Mouse (Mus musculus) T-helper 2 cell (primary cell): ENCODE results near the gene Hoxb1.

Experiments
- in situ Hi-C: fragments of 300-600 bp; cut with MboI, MseI; formaldehyde crosslinking; loops from one replicate; pipeline ENCODE4 v1.15.1; 2025; ENCODE audit warnings: high pct_unique_total_duplicates

The Hoxb1 gene

DNA sequence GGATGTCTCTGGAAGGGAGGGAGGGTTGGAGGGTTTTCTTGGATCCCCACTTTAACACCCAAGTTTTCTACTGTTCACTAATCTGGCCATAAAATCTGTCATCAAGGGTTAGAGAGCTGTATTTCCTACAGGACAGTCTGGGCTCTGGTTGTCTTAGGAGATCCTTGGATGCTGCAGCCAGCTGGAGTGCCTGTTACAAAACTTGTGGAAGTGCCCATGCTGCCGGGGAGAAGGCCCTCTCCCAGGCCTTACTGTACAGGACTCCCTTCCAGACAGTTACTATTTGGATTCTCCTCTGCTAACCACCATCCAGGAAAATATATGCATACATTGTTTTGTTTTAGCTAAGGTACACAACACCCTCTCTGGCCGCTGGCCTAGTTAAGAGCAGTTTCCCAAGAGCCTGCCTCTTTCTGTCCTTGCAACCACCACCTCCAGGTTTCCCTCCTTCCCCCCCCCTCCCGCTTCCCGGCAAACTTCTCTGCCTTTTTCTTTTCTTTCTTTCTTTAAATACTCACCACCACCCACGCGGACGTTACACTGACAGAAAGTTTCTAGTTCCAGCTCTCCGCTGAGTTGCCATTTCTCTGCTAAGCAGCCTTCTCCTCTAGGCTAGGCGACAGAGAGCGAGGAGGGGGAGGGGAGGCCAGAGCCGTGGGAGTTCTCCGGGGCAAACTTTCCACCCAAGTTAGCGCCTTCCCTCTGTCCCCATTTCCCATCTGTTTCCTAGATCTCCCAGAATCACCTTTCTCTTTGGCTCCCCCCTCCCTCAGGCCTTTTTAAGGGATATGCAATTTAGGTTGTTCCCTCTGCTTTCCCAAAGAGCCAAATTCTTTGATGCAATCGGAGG is 15.8 kb upstream of the Hoxb1 start:
- in situ Hi-C loops: no loop called here

DNA sequence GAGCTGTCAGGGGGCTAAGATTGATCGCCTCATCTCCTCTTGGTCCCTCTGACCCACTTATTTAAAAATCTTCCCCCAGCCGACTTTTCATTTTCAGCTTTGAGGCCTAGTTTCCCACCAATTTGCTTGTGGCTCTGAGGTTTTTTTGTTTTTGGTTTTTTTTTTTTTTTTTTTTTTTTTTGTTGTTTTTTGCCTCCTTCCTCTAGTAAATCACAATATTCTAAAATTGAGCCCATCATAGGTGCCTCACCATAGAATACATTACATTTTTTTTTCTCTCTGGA is 15.3 kb upstream of the Hoxb1 start, which contains the start of gene Hoxb2:
Hoxb2 (plus strand) TSS at position 185 of the 284 bp plus-strand sequence.
- in situ Hi-C loops: no loop called here

DNA sequence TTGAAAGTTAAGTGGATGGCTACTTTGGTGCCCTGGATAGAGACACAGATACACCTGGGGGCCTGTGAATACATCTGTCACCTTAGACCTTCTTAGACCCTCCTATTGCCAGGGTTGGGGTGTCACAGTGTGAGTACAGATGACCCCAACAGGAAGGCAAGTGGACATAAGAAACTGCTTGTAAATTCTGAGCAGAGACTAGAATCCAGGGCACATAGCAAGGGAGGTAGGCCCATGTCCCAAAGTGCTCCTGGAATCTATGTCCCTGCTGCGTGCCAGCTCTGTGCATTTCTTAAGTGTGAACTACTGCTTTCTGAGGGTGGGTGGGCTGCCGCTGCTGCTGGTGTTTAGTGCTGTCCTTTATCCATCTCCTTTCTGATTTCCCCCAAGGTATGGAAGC is 14.8 kb upstream of the Hoxb1 start:
- in situ Hi-C loops: no loop called here

DNA sequence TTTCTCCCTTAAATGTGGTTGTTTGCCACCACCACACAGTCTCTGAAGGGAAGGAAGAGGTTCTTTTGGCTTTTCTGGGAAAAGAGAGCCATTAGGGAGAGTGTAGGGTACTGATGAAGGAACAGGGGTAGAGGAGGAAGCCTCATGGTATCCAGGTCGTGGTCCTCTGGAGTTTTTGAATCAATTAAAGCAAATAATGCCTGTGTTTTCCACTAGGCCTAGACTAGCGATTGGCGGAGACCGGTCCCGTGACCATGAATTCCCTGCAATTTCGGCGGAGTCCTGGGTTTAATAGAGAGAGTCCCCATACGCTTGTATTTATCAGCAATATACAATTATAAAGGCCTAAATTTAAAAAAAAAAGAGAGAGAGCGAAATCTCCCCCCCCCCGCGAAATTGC is 14.2 kb upstream of the Hoxb1 start:
- in situ Hi-C loops: no loop called here

DNA sequence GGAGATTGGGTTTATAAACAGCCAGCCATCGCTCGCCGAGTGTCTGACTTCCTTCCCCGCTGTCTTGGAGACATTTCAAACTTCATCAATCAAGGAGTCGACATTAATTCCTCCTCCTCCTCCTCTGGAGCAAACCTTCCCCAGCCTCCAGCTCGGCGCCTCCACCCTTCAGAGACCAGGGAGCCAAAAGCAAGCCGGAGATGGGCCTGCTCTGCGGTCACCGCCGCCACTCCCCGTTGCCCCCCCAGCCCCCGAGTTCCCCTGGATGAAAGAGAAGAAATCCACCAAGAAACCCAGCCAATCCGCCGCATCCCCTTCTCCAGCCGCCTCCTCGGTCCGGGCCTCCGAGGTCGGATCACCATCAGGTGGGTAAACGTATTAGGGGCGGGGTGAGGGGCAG is 13.7 kb upstream of the Hoxb1 start:
- in situ Hi-C loops: no loop called here

DNA sequence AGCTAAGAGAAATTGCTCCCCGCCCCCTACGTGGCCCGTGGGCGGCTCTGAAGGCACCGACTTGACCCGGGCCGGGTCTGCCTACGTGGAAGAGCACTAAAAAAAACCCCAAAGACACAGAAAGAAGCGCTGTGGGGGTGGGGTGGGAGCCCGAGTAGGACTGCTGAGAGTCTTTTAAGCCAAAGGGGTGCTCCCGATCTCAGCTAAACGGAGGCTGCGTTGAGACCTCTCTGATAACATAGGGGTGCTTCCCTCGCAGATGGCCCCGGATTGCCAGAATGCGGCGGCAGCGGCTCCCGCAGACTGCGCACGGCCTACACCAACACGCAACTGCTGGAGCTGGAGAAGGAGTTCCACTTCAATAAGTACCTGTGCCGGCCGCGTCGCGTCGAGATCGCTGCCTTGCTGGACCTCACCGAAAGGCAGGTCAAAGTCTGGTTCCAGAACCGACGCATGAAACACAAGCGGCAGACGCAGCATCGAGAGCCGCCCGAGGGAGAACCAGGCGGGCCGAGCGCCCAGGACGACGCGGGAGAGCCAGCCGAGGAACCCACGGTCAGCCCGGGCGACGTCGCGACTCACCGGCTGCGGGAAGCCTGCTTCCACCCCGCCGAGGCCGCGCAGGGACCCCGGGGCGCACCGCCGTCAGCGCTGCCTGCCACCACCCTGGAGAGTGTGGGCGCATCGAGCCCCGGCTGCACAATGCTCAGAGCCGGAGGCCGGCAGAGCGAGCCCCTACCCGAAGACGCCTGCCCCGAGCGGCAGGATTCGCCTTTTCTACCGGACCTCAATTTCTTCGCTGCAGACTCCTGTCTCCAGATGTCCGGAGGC is 12.6 kb upstream of the Hoxb1 start:
- in situ Hi-C loops: no loop called here

DNA sequence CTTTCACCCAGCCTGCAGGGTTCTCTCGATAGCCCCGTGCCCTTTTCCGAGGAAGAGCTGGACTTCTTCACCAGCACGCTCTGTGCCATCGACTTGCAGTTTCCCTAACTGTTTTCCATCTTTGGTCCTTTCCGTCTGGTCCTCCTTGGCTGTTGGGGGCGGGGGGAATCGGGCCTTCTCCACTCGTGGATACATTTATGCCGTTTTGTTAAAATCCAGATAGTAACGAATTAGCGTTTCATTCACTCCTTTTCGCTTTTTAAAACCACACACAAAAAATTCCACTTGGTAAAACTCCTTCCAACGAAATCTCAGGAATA is 12.1 kb upstream of the Hoxb1 start:
- in situ Hi-C loops: no loop called here

DNA sequence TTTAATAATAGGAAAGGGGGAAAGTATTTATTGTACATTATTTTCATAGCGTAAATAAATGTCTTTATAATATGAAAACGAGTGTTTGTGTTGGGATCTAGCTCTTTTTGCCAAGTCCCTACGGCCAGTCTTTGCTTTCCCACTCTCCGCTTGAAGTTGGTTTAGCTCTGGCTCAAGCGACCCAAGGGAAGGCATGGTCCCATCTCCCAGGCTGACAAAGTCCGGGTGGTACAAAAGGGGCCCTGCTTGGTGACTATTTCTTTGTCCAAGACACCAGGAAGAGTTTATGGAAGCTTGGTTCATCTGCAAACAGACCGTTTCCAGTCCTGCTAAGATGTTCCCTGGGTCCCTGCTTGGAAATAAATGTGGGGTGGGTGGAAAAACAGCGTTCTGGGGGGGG is 11.6 kb upstream of the Hoxb1 start:
- in situ Hi-C loops: no loop called here

DNA sequence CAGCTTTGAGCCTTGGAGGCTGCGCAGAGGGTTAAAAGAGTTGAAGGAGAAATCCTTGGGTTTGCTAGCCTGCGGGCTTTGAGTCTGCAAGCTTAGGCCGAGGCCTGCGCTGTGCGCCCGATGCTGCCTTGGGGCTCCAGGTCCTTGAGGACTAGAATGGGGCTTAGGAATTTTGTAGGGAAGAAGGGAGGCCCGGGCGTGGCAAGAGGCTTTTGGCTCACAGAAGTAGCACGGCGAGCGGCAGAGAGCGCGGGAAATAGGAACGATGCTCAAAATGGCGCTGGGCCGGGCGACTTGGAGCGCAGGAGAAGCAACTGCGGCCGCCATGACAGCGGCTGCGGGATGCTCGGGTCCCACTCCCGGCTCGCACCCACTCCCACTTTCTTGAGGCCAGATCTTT is 11.2 kb upstream of the Hoxb1 start:
- in situ Hi-C loops: no loop called here

DNA sequence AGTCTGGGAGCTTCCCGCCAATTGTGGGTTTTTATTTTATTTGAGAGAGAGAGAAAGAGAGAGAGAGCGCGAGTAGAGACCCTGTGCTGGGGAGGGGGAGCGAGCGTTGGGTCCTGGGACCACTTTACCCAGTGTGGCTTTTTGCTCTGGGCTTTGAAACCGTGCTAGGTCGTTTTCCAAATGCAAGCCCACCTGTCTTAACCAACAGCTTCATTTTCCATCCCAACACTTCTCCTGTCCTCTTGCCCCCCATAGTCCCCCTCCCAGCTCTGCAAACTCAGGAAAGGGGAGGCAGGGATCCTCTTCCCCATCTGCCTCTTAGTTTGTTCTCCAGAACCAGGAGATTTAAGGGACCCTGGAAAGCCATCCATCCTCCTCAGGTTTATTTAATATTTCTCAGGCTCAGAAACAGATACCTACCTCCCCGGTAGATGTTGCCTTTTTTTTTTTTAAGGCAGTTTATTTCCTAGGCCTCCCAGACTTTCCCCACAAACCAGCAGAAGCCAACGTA is 10.7 kb upstream of the Hoxb1 start:
- in situ Hi-C loops: loop anchor here (5.0 kb wide), 1 partner anchor 78 kb away; no protein-coding TSS in a partner anchor

DNA sequence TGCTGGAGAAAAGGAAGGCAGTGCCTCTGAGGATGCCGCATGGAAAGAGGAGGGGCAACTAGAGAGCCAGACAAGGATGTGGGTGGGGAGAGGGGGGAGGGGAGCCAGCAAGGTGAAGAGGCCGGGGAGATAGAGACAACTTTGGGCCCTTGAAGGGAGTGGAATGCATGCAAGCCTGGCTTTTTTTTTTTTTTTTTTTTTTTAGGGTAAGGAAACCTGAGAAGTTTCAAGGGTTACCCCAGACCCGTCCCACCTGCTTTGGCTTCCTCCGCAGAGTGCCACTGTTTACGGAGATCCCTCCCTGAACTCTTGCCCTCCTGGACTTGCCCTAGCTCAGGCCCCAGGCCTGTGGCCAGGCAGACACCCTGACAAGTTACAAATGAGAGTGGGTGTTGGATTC is 1.7 kb upstream of the Hoxb1 start:
- in situ Hi-C loops: no loop called here

DNA sequence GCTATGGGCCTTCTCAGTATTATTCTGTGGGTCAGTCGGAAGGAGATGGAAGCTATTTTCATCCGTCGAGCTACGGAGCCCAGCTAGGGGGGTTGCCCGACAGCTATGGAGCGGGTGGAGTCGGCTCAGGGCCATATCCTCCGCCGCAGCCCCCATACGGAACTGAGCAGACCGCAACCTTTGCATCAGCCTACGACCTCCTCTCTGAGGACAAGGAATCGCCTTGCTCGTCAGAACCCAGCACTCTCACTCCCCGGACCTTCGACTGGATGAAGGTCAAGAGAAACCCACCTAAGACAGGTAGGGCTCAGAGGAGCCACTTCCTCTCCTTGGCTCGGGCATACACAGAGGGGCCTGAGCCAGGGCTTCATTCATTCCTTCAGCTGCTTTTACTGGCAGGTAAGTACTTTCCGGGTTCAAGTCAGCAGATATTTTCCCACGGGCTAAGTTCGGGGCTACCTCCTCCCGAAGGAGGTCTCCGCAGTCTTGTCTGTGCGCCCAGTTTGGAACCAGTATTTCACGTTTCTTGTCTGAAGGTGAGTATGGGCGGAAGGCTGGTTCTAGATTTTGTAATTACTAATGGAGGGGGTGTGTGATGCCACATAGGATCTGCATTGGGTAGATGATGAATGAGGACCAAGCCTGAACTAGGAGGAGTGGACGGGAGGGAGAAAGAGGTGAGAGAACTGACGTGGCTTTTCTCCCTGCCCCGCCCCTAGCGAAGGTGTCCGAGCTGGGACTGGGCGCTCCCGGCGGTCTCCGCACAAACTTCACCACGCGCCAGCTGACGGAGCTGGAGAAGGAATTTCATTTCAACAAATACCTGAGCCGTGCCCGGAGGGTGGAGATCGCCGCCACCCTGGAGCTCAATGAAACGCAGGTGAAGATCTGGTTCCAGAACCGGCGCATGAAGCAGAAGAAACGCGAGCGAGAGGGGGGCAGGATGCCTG is 815 bp downstream of the Hoxb1 start:
- in situ Hi-C loops: no loop called here

DNA sequence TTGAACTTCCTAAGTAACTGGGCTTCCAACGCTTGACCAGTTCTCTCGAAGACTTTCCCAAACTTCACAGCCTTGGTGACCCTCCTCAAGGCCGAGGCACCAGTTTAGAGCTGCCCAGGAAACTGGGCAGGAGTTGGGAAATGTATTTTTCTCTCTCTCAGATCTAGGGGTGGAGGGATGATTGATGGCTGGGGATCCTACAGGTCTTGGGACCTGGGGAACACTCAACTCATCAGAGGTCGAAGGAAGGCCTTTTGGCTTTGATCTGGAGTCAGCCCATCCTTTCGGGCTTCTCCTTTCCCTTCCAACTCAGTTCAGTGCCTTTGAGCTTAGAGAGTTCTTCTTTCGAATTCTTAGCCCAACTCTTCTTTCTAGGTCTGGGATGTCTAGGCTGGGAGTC is 1.6 kb downstream of the Hoxb1 start:
- in situ Hi-C loops: no loop called here

DNA sequence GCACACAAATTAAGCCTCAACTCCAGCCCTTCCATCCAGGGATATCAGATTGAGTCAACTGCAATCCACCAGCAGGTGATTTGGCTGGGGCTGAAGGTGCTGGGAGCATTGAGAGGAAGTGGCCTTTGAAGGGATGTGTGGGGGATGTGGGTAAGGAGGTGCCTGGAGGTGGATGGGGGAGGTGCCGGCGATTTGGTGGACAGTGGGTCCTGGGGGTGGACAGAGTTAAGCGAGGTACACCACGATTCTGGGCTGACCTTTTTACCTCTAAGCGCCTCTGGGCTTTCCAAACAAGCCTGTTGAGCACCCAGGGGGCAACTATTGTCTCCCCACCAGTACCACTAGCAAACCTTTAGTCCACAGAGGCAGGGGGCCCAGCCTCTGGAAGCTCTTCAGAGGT is 3.1 kb downstream of the Hoxb1 start:
- in situ Hi-C loops: no loop called here

DNA sequence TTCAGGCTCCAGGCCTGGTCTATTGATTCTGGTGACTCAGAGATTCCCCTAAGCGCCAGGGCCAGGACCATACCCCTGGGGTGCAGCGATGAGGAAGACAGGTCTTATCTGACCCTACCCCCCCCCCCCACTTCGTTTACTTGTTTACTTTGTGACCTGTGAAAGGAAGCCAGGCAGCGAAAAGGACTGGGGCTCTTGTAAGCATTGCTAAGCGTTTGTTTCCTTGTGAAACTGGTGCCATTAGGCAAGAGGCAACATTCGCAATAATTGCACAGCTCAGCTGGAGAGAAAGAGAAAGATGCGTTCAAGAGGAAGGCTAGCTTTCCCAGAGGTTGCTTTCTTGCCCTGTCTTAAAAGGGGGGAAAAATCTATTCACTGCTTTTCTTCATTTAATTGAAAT is 3.6 kb downstream of the Hoxb1 start:
- in situ Hi-C loops: no loop called here

DNA sequence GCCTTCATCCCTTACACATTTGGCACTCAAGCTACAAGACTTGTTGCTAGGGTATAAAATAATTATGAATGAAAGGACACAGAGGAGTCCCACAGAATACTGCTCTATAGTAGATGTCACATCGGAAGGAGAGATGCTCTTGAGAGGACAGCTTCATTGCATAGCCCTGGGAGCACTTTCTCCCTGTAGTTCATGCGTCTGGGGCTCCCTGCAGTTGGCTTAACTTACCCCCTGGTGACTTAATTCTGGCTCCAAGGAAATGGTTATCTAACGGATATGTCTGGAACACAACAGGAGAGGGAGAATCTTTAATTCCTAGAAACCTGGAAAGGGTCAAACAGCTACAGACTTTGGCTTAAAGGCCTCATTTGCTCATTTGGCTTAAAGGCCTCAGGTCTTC is 6.2 kb downstream of the Hoxb1 start:
- in situ Hi-C loops: no loop called here

DNA sequence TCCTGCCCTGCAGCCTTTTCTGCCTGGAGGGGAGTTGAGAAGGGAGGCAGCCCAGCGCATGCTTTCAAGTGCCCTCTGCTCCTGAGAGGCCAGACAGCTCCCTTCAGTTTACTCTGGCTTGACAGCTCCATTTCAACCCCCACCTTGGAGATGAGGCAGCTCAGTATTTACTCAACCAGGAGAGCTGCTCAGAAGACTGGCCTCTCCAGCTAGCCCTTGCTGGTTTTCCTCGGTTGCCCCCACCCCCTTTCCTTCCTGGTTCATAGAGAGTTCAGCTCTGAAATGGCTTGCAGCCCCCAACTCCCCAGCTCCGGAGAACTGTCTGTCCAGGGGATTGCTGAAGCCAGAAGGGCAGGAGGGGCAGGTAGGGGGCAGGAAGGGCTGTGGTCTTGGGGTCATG is 7.0 kb downstream of the Hoxb1 start:
- in situ Hi-C loops: no loop called here

DNA sequence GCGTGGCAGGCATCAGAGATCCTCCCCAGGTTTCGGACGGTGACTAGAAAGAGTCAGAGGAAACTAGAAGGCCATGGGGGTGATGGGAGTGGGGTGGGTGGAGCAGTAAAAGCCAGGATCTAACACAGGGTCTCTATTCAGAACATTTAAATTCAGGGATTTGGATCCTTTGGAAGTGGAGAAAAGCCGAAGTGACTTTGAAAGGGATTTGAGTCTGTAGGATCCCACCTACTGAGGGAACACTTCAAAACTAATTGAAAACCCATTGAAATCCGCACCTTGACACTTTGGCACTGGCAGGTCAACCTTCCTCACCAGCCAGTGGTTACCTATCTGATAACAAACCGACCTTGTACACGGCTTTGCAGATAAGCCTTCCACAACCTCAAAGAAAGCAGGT is 9.3 kb downstream of the Hoxb1 start:
- in situ Hi-C loops: no loop called here

DNA sequence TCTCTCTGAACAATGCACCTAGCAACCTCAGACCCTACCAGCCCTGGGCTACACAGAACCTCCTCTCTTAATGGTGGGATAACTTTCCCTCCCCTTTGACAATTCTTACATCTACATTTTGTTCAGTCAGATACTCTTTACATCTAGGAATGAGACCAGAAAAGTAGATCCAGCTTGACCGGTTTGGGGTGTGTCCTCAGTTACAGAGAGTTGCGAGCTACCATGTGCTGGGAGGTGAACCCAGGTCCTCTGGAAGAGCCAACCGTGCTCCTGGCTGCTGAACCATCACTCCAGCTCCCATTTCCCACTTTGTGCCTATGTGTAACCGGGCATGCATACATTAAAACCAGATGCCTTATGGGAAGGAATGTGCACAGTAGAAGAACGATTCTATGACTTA is 17.8 kb downstream of the Hoxb1 start:
- in situ Hi-C loops: no loop called here

DNA sequence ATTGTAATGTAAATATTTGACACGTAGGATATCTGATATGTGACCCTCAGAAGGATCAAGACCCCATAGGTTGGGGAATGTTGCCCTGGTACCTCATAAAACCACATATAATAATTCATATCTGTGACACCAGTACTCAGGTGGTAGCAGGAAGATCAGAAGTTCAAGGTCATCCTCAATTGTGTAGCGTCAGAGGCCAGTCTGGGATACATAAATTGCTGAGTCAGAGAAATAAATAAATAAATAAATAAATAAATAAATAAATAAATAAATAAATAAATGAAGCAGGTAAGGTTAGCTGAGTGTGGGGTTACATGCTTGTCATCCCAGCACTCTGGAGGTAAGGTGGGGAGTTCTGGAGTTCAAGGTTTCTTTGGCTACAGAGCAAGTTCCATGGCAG is 22.1 kb downstream of the Hoxb1 start:
- in situ Hi-C loops: no loop called here

DNA sequence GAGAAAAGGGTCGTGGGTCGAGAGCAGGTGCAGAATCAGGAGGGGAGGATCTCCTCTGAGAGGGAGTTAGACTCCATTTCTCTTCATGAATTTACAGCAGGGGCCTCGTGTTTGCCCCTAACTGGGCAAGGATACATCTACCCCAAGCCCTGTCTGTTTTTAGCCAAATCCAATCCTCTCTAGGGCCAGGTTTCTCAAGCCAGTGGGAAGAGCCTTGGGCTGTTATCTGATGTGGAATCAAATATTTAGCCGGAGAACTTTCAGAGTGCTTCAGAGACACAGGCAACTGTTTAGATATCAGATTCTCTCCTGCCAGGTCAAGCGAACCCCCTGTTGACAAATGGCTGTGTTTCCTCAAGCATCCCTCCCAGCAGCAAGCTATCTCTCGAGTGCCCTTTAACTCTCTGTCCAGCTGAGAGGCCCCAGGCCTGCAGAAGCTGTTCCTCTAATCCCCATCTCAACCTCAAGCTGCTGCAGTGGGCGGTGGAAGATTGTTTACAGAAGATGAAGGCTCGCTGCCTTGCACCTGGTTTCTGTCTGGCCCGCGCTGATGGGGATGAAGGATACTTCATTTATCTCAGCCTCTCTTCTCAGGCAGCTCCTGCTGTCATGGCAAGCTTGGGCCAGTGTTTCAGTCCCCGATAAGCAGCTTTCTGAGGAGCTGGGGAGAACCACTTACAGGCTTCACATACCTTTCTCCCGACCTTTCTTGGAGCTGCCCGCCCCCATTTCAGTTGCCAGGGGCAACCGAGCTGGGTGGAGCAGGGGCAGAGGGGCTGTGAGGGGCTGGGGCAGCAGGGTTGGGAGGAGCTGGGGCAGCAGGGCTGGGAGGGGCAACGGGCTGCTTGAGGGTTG is 31.4 kb downstream of the Hoxb1 start:
- in situ Hi-C loops: no loop called here
